Mouse (Mus musculus) myocyte (in vitro differentiated cells): ENCODE data around the gene Man1c1. TPM values are rescaled to one million over a fixed set of nuclear protein-coding genes. Genes with fewer than 3 reads are reported as not detected.
A peak's percentile ranks its signal among the peaks of the same experiment; 100 is the strongest.

Source experiments
- H3K27me3 ChIP-seq: one replicate; pipeline ENCODE4 v1.6.1; 2011; ENCODE audit not compliant: control insufficient read depth, insufficient read depth, insufficient read length
- H3K36me3 ChIP-seq: one replicate; pipeline ENCODE4 v1.6.1; 2011; ENCODE audit not compliant: control insufficient read depth, insufficient read depth
- H3K4me2 ChIP-seq: one replicate; pipeline ENCODE4 v1.6.1; 2011; ENCODE audit warnings: low read depth, control low read depth
- H3K4me3 ChIP-seq: one replicate; pipeline ENCODE4 v1.5.1; 2011; ENCODE audit warnings: mild to moderate bottlenecking, control low read depth, moderate library complexity
- H3K79me2 ChIP-seq: one replicate; pipeline ENCODE4 v1.6.1; 2011; ENCODE audit not compliant: control insufficient read depth, insufficient read depth
- H3ac ChIP-seq: one replicate; pipeline ENCODE4 v1.6.1; 2011; ENCODE audit not compliant: control insufficient read depth, insufficient read length
- CEBPB ChIP-seq: IDR thresholded peaks from 2 replicates; pipeline ENCODE4 v1.6.1; 2011; ENCODE audit warnings: mild to moderate bottlenecking, moderate library complexity; ENCODE audit not compliant: poor library complexity, insufficient read depth, severe bottlenecking
- E2F4 ChIP-seq: IDR thresholded peaks from one replicate; pipeline ENCODE4 v1.6.1; 2011; ENCODE audit warnings: mild to moderate bottlenecking, control low read depth, moderate library complexity; ENCODE audit not compliant: insufficient read depth
- MAX ChIP-seq: IDR thresholded peaks from one replicate; pipeline ENCODE4 v1.6.1; 2011; ENCODE audit warnings: low read depth, mild to moderate bottlenecking, control low read depth
- MYOD1 ChIP-seq, 3 experiments: IDR thresholded peaks; one replicate each; pipeline ENCODE4 v1.6.1; 2011; ENCODE audit warnings: control low read depth in 2 of 3, low read depth in 2 of 3, mild to moderate bottlenecking in 2 of 3, moderate library complexity in 1 of 3; ENCODE audit not compliant: insufficient read length in 2 of 3, control insufficient read depth in 1 of 3
- MYOG ChIP-seq, 3 experiments: IDR thresholded peaks; one replicate each; pipeline ENCODE4 v1.6.1; 2011; ENCODE audit warnings: control low read depth in 2 of 3, low read depth in 2 of 3, mild to moderate bottlenecking in 2 of 3; ENCODE audit not compliant: insufficient read length in 2 of 3, control insufficient read depth in 1 of 3, insufficient read depth in 1 of 3
- POLR2A ChIP-seq: IDR thresholded peaks from one replicate; pipeline ENCODE4 v1.6.1; 2011; ENCODE audit warnings: low read depth, mild to moderate bottlenecking, control low read depth, moderate library complexity; ENCODE audit not compliant: insufficient read length
- POLR2AphosphoS2 ChIP-seq: IDR thresholded peaks from one replicate; pipeline ENCODE4 v1.6.1; 2011; ENCODE audit warnings: low read depth, control low read depth; ENCODE audit not compliant: insufficient read length
- REST ChIP-seq: IDR thresholded peaks from one replicate; pipeline ENCODE4 v1.6.1; 2011; ENCODE audit warnings: mild to moderate bottlenecking, control low read depth, moderate library complexity; ENCODE audit not compliant: insufficient read depth, insufficient read length
- SRF ChIP-seq: IDR thresholded peaks from one replicate; pipeline ENCODE4 v1.6.1; 2011; ENCODE audit warnings: low read depth; ENCODE audit not compliant: control insufficient read depth, insufficient read length
- TCF12 ChIP-seq: IDR thresholded peaks from one replicate; pipeline ENCODE4 v1.6.1; 2011; ENCODE audit warnings: mild to moderate bottlenecking, control low read depth; ENCODE audit not compliant: poor library complexity, insufficient read depth, severe bottlenecking
- TCF3 ChIP-seq: IDR thresholded peaks from one replicate; pipeline ENCODE4 v1.6.1; 2011; ENCODE audit warnings: low read depth, control low read depth; ENCODE audit not compliant: insufficient read length
- USF1 ChIP-seq: IDR thresholded peaks from one replicate; pipeline ENCODE4 v1.6.1; 2011; ENCODE audit warnings: low read depth, mild to moderate bottlenecking, control low read depth, moderate library complexity
- polyA plus RNA-seq: library from polyadenylated mRNA; unstranded; fragments of >200 nt; fragmentation: generic; extraction: Trizol; gene quantifications from one replicate; pipeline ENCODE4 v1.2.1, GENCODE M21; 2012; ENCODE audit warnings: missing spikeins

The Man1c1 gene
- polyA plus RNA-seq, 1 experiment, result 11.3 TPM

GRCm38 (mm10) chr4:134583513-134583912 lies 120.6 kb downstream of the Man1c1 start:
- H3K36me3 ChIP-seq, result no peaks in the 10 kb centered on the region
- H3K27me3 ChIP-seq, result no peaks in the 10 kb centered on the region
- TF ChIP-seq E2F4 (no peak), USF1 (no peak), REST (no peak), POLR2AphosphoS2 (no peak), MYOG (IDR thresholded peaks at IDR 0.05; ENCODE audit: control insufficient read depth in 1 of 3, insufficient read depth in 1 of 3, insufficient read length in 2 of 3, low read depth in 2 of 3) (no peak), CEBPB (no peak), MAX (no peak), TCF12 (no peak), POLR2A (no peak), MYOD1 (IDR thresholded peaks at IDR 0.05; ENCODE audit: control insufficient read depth in 1 of 3, insufficient read length in 2 of 3, low read depth in 2 of 3) (no peak), TCF3 (no peak), SRF (no peak)
- no peak overlapping the region for H3ac ChIP-seq
- H3K79me2 ChIP-seq, result no peaks in the 10 kb centered on the region
- H3K4me2 ChIP-seq, result no peak overlapping the region
- H3K4me3 ChIP-seq, result no peak overlapping the region

GRCm38 (mm10) chr4:134581365-134581764 lies 122.7 kb downstream of the Man1c1 start:
- no peak for TF ChIP-seq TCF3
- Histone ChIP-seq H3K27me3 (no peaks in the 10 kb centered on the region), H3K4me3 (no peak overlapping the region), H3ac (no peak overlapping the region), H3K36me3 (peaks cover 4% of the 10 kb centered on the region), H3K4me2 (no peak overlapping the region), H3K79me2 (no peaks in the 10 kb centered on the region)

GRCm38 (mm10) chr4:134580351-134581148 lies 123.5 kb downstream of the Man1c1 start:
- peaks cover 4% of the 10 kb centered on the region for H3K36me3 ChIP-seq
- H3K79me2 ChIP-seq, result no peaks in the 10 kb centered on the region
- TF ChIP-seq MYOD1 (IDR thresholded peaks at IDR 0.05; ENCODE audit: control insufficient read depth in 1 of 3, insufficient read length in 2 of 3, low read depth in 2 of 3), result peak in 2 of 3 experiments; percentile 10 to 51
- peak in 1 of 3 experiments; percentile 57 for TF ChIP-seq MYOG (IDR thresholded peaks at IDR 0.05; ENCODE audit: control insufficient read depth in 1 of 3, insufficient read depth in 1 of 3, insufficient read length in 2 of 3, low read depth in 2 of 3)
- TF ChIP-seq MAX, result no peak
- H3K4me3 ChIP-seq, result no peak overlapping the region
- H3ac ChIP-seq, result no peak overlapping the region
- no peaks in the 10 kb centered on the region for H3K27me3 ChIP-seq
- H3K4me2 ChIP-seq, result no peak overlapping the region

- Histone ChIP-seq H3K79me2 (no peaks in the 10 kb centered on the region), H3K36me3 (peaks cover 4% of the 10 kb centered on the region), H3K4me2 (no peak overlapping the region), H3K4me3 (no peak overlapping the region), H3K27me3 (no peaks in the 10 kb centered on the region), H3ac (no peak overlapping the region)
- TF ChIP-seq E2F4, result no peak
- TF ChIP-seq TCF12, result no peak
- TF ChIP-seq TCF3, result no peak
- no peak for TF ChIP-seq MYOD1 (IDR thresholded peaks at IDR 0.05; ENCODE audit: control insufficient read depth in 1 of 3, insufficient read length in 2 of 3, low read depth in 2 of 3)
- TF ChIP-seq MAX, result no peak
- no peak for TF ChIP-seq SRF
- no peak for TF ChIP-seq CEBPB
- TF ChIP-seq MYOG (IDR thresholded peaks at IDR 0.05; ENCODE audit: control insufficient read depth in 1 of 3, insufficient read depth in 1 of 3, insufficient read length in 2 of 3, low read depth in 2 of 3), result no peak
- no peak for TF ChIP-seq POLR2A
- TF ChIP-seq REST, result no peak
- TF ChIP-seq USF1, result no peak
- no peak for TF ChIP-seq POLR2AphosphoS2
These were observed 124.5 kb downstream of the Man1c1 start for GRCm38 (mm10) chr4:134579620-134580019.

DNA sequence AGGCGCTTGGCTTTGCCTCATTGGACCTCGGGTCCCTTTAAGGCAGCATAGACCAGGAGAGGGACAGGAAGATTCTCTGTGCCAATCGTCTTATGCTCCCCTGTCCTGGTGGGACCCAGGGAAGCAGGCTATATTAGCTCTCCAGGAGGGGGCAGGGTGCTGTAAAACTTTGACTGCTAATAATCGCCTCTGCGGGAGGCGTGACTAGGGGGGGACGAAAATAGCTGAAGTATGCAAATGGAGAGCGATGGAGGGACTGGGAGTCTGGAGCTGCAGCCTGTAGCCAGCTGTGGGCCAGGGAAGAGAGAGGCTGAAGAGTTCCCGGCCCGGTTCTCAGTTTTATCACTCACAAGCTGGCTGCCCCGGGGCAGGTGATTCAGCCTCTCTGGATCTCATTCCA lies 124.9 kb downstream of the Man1c1 start:
- Histone ChIP-seq H3K4me2 (no peak overlapping the region), H3K36me3 (peaks cover 4% of the 10 kb centered on the region), H3ac (no peak overlapping the region), H3K79me2 (no peaks in the 10 kb centered on the region), H3K27me3 (no peaks in the 10 kb centered on the region), H3K4me3 (no peak overlapping the region)
- TF ChIP-seq POLR2AphosphoS2 (no peak), SRF (no peak), USF1 (no peak), TCF12 (no peak), MYOD1 (IDR thresholded peaks at IDR 0.05; ENCODE audit: control insufficient read depth in 1 of 3, insufficient read length in 2 of 3, low read depth in 2 of 3) (no peak), CEBPB (no peak)
